Mouse (Mus musculus): ENCODE measurements around the gene Tet1. TPM values are rescaled to one million over a fixed set of nuclear protein-coding genes. Genes with fewer than 3 reads are reported as not detected.

Gene Tet1
- total RNA-seq, 2 experiments from 2014 or later = 2.2 to 4.2 TPM

DNA sequence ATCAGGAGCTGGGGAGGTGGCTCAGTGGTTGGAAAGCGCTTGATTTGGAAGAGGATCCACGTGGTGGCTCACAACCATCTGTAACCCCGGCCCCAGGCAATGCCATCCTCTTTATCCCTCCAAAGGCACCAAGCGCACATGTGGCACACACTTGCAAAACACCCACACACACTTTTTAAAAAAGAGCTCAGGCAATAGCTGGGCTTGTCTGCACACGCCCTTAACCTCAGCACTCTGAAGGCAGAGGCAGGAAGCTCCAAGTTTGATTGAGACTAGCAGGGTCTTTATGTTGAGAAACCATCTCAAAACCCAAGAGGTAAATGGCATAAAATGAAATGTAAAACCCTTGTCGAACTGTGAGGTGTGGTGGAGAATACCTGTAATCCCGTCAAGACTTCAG, 57.2 kb downstream of the Tet1 start:
- intact Hi-C loops (cut with DNase I) = no loop called here
- no peak for DNase-seq

DNA sequence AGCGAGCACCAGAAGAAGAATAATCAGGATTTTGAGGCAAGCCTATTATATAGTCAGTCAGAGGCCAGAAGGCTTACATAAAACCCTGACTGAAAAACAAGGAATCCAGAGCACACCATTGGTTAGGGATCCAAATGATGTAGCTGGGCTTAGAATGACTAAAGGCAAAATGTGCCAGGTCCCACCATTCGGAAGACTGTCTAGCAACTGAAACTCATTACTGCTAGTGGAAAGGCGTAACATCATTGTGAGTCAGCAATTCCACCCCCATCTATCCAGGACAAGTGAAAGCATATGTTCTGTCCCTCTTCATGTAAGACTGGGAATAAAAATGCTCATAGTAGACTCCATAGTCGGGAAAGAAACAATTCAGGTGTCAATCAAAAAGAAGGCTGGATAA, 57.8 kb downstream of the Tet1 start:
- DNase-seq = no peak
- intact Hi-C loops (cut with DNase I) = no loop called here

GRCm38 (mm10) chr10:62848783-62849182, 60.0 kb downstream of the Tet1 start:
- no peak for DNase-seq
- intact Hi-C loops (cut with DNase I) = no loop called here

DNA sequence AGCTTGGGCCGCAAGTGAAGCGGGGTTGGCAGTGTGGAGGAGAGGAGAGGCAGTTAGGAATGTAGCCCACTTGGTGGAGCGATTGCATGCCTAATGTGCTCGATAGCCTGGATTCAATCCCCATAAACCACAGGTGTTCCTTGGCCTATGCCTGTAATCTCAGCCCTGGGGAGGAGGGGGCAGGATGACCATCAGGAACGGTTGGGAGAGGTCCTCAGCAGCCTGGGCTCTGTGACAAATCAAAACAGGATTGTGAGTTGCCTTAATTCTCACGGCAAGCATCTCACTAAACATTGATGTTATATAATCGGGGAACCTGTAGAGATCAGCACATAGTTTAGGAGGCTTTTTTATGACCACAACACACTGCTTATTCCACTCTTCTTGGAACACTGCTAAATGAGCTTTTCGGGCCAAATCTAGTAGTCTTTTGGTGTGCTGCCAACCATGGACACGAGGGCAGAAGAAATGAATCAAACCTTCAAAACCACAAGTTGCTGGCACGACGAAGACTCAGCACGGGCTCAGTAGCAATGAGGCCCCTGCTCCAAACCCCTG, 61.6 kb downstream of the Tet1 start:
- no peak for DNase-seq
- intact Hi-C loops (cut with DNase I) = no loop called here

DNA sequence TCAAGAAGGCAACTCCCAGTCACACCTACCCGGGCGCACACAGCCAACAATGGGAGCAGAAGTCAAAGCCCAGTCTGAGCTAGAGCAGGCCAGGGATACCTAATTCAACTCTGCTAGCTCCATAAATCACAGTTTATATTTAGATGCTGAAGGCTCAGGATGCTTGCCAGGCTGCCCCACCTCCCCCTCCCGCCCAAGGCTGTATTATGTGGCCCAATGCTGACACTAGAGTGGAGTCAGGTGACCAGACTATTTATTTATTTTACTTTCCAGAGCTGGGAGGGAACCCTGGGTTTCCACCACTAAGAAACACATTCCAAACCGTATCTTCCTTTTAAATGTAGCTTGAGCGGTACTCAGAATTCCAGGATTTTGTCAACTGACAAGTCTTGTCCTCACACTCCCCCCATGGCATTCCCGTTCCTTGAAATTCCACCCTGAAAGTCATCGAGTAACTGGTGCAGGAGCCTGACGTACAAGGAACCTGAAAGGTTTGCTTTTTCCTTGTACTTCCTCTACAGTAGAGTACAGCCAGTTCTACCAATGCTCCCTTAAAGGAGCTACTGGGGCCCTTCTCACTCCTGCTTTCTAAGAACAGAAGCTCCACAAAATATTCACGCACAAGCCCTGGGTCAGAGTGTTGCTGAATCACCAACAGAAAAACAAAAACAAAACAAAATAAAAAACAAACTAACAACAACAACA, 64.9 kb downstream of the Tet1 start:
- DNase-seq = peak in 1 of 2 experiments; percentile 47
- intact Hi-C loops (cut with DNase I) = loop anchor here (5.0 kb wide), 1 partner anchor 47 kb away; no protein-coding TSS in a partner anchor

DNA sequence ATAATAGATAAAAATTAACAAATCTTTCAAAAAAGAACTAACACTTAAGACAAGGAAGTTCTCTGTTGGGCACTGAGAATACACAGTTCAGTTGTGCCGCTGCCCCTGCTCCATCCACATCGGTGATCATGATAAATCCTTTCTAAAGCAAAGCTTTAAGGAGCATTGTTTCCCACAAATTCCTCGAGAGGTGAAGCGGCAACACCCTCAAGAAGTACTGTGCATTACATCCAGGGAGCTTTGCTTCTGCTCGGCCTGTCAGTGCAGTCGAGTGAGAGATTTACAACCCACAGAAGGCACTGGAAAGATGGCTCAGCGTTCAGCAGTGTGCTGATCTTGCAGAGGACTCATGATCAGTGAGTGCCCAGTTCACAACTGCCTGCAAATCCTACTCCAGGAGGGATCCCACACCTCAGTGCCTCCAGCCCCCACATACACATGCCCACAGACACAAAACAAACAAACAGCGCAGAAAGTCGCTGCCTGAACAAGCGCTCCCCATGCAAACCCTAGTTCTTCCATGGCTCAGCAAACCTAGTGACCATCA, 66.8 kb downstream of the Tet1 start:
- no peak for DNase-seq
- intact Hi-C loops (cut with DNase I) = loop anchor here (5.0 kb wide), 1 partner anchor 45 kb away; no protein-coding TSS in a partner anchor

DNA sequence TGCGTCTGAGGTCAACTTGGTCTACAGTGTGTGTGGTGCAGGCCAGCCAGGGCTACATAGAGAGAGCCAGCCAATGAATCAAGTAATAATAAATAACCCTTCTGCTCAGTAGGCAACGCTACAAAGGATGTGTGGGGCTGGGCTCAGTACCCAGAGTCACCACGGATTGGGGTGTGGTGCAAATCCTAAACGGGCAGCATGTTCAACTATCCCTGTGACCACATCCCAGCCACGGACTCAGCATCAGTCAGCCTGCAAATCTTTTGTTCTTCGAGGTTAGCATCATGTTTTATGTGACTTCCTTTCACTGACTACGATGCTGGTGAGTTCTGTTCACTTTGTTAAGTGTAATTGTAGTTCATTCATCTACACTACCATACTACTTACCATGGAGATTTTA, 68.1 kb downstream of the Tet1 start:
- intact Hi-C loops (cut with DNase I) = loop anchor here (5.0 kb wide), 1 partner anchor 43 kb away; no protein-coding TSS in a partner anchor

GRCm38 (mm10) chr10:62837987-62838386, 70.8 kb downstream of the Tet1 start:
- no peak for DNase-seq
- intact Hi-C loops (cut with DNase I) = no loop called here

More for the DNA sequence above, 68.1 kb downstream of the Tet1 start:
- no peak for DNase-seq

- intact Hi-C loops (cut with DNase I) = no loop called here
Observed at GRCm38 (mm10) chr10:62832783-62833182, 76.0 kb downstream of the Tet1 start.

GRCm38 (mm10) chr10:62831546-62831945, 77.2 kb downstream of the Tet1 start:
- no peak for DNase-seq
- intact Hi-C loops (cut with DNase I) = no loop called here

More at GRCm38 (mm10) chr10:62832783-62833182, 76.0 kb downstream of the Tet1 start:
- DNase-seq = no peak

DNA sequence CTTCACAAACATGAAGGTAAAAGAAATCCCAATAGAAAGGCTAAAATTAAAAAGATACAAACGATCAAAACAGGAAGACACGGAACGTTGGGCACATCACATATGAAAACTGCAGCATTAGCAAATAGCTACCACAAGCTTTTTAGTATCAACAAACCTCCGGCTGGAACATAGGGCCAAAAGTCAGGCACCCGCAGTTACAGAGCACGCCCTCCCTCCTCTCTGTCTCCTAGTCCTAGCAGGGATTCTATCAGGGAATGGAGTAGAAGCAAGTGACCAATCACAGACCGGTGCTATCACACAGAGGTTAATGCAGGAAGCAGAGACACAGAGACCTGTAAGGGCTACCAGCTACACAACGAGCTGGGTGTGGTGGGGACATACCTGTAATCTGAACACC, 84.3 kb downstream of the Tet1 start:
- intact Hi-C loops (cut with DNase I) = no loop called here
- no peak for DNase-seq

DNA sequence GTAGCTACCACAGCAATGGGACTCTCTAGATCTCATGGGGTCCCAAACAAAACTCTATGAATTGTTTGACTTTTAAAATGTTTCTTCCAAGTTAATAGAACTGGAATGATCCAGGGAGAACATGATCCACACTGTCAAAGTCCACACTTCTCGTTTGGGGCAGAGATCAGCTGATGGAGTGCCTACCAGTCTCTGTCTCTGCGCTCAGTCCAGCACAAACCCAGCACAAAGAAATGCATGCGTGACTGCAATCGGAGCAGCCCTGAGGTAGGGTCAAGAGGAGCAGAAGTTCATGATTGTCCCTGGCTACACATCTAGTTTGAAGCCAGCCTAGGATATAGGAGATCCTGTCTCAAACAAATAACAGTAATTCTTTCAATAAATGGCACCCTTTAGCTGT, 85.4 kb downstream of the Tet1 start:
- intact Hi-C loops (cut with DNase I) = no loop called here
- no peak for DNase-seq

- no peak for DNase-seq
- intact Hi-C loops (cut with DNase I) = no loop called here
Observed at GRCm38 (mm10) chr10:62810010-62810409, 98.8 kb downstream of the Tet1 start.

GRCm38 (mm10) chr10:62808766-62809165, 100.0 kb downstream of the Tet1 start:
- intact Hi-C loops (cut with DNase I) = no loop called here
- DNase-seq = no peak

- intact Hi-C loops (cut with DNase I) = no loop called here
- DNase-seq = no peak
Observed at GRCm38 (mm10) chr10:62808316-62808715, 100.5 kb downstream of the Tet1 start.

DNA sequence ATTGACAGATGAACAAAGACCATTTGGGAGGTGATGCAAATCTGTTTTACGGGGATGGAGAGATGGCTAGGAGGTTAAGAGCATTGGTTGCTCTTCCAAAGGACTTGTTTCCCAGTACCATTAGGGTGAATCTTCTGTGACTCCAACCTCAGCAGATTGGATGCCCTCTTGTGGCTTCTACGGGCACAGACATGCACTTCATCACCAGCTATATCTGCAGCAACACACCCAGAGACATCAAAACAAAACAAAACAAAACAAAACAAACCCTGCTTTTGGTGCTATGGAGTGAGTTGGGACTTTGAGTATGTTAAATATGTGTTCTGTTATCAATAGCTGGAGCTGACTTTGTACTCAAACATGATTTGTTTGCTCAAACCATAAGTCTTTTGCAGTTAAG, 104.7 kb downstream of the Tet1 start:
- intact Hi-C loops (cut with DNase I) = no loop called here
- no peak for DNase-seq

- intact Hi-C loops (cut with DNase I) = no loop called here
- no peak for DNase-seq
Observed at GRCm38 (mm10) chr10:62803296-62803695, 105.5 kb downstream of the Tet1 start.

DNA sequence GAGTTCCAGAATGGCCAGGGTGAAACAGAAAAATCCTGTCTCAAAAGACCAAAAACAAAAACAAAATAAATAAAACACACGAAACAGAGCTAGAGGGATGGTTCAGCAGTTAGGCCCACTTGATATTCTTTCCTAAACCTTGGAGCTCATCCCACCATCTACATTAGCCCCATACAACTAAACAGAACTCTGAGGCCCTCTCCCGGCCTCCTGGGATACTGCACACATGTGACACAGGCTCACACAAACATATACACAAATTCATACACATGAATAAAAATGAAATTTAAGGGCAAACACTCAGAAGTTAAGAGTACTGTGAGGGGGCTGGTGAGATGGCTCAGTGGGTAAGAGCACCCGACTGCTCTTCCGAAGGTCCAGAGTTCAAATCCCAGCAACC, 114.6 kb downstream of the Tet1 start:
- intact Hi-C loops (cut with DNase I) = no loop called here
- DNase-seq = no peak

DNA sequence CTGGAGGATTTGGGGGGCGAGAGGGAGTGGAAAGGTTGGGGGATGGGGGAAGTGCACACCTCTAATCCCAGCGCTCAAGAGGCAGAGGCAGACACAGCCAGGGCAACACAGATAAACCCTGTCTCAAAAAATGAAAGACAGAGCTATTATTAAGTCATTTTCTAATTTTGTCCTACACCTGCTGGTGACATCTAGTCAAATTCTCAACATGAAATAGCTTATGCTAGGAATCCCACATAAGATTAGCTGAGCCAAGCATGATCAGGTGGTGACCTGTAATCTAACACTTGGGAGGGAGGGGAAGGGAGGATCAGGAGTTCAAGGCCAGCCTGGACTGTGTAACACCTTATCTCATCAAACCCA, 115.7 kb downstream of the Tet1 start:
- intact Hi-C loops (cut with DNase I) = no loop called here
- no peak for DNase-seq

GRCm38 (mm10) chr10:62792177-62793090, 116.4 kb downstream of the Tet1 start, which contains the start of gene Ccar1:
Gene Ccar1, minus strand, starts transcription at chr10:62792286.
- intact Hi-C loops (cut with DNase I) = loop anchor here (1.0 kb wide), 1 partner anchor 128 kb away; the partner anchor contains the start of gene Slc25a16
- DNase-seq = peak; percentile 98
